Mouse (Mus musculus) v-Abl transformed pro-B cells (cell line): ENCODE data around the gene Cstb.

Experiments used
- in situ Hi-C, 2 experiments: fragments of 400-800 bp; cut with MboI; formaldehyde crosslinking; loops; one replicate each; pipeline ENCODE4 v1.15.1; 2025; ENCODE audit not compliant: unreplicated experiment in 2 of 2

Gene Cstb

GRCm38 (mm10) chr10:78452641-78453040, 27.2 kb downstream of the Cstb start:
- in situ Hi-C loops: no loop called here

- in situ Hi-C loops: no loop called here
Observed at GRCm38 (mm10) chr10:78456696-78457095, 31.2 kb downstream of the Cstb start.

- in situ Hi-C loops: no loop called here
Observed at GRCm38 (mm10) chr10:78457495-78458347, 32.3 kb downstream of the Cstb start.

GRCm38 (mm10) chr10:78458348-78459111, 33.1 kb downstream of the Cstb start:
- in situ Hi-C loops: no loop called here

GRCm38 (mm10) chr10:78460463-78460862, 35.0 kb downstream of the Cstb start:
- in situ Hi-C loops: no loop called here

GRCm38 (mm10) chr10:78461767-78462166, 36.3 kb downstream of the Cstb start:
- in situ Hi-C loops: no loop called here

GRCm38 (mm10) chr10:78462945-78463768, 37.7 kb downstream of the Cstb start:
- in situ Hi-C loops: no loop called here

GRCm38 (mm10) chr10:78463769-78464167, 38.3 kb downstream of the Cstb start:
- in situ Hi-C loops: no loop called here

GRCm38 (mm10) chr10:78464201-78464791, 38.8 kb downstream of the Cstb start:
- in situ Hi-C loops: no loop called here

- in situ Hi-C loops: no loop called here
Observed at GRCm38 (mm10) chr10:78464792-78465207, 39.3 kb downstream of the Cstb start, which contains the start of gene Pdxk. TSS of gene Pdxk (minus strand) at chr10:78464975.

- in situ Hi-C loops: no loop called here
Observed at GRCm38 (mm10) chr10:78465472-78465871, 40.0 kb downstream of the Cstb start.

- in situ Hi-C loops: no loop called here
Observed at GRCm38 (mm10) chr10:78466647-78467046, 41.2 kb downstream of the Cstb start.

GRCm38 (mm10) chr10:78467761-78468310, 42.4 kb downstream of the Cstb start:
- in situ Hi-C loops: no loop called here

- in situ Hi-C loops: no loop called here
Observed at GRCm38 (mm10) chr10:78470582-78471313, 45.3 kb downstream of the Cstb start.

GRCm38 (mm10) chr10:78472046-78472445, 46.6 kb downstream of the Cstb start:
- in situ Hi-C loops: no loop called here

GRCm38 (mm10) chr10:78473434-78473833, 48.0 kb downstream of the Cstb start:
- in situ Hi-C loops: no loop called here

GRCm38 (mm10) chr10:78474759-78475158, 49.3 kb downstream of the Cstb start:
- in situ Hi-C loops: no loop called here

GRCm38 (mm10) chr10:78476821-78477220, 51.4 kb downstream of the Cstb start:
- in situ Hi-C loops: no loop called here
